Mouse (Mus musculus): Measurements from ENCODE around the gene Etv6.

The Etv6 gene

GRCm38 (mm10) chr6:134078016-134078415 is 42.5 kb downstream of the Etv6 start:
- DNase-seq (ENCODE audit: low spot score): no peak

DNA sequence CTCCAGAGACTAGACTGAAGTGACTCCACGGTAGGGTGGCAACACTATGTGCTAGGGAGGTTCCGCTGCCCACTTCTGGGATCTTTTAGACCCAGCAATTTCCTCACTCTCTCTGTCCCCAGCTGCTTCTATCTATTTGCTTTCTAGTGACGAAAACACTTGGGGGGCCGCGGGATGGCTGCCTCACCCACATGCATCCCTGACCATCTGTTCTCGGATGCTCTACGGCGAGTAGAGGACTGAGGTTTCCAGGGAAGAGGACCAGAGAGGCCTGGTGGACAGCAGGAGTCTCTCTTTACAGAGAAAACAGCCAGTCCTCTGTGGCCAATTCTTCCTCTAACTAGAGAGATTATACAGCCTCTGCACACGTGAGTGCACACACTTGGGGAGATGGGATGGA is 43.6 kb downstream of the Etv6 start:
- DNase-seq (ENCODE audit: low spot score): no peak

DNA sequence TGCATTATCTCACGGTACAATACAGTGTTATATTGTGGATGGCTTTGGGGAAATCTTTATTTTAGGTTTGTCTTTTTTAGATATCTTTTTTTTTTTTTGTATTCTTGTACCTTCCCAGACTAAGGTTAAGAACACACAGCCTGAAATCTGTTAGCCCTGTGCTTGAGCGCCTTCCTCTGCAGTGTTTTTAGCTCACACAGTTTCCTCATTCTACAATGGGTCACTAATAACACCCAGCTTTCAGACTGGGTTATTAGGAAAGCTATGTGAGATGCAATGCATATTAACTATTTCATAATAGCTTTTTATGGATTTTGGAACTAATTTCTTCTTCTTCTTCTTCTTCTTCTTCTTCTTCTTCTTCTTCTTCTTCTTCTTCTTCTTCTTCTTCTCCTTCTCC is 44.1 kb downstream of the Etv6 start:
- no peak for DNase-seq (ENCODE audit: low spot score)

- DNase-seq (ENCODE audit: low spot score): no peak
These were observed 45.4 kb downstream of the Etv6 start for GRCm38 (mm10) chr6:134080946-134081345.

DNA sequence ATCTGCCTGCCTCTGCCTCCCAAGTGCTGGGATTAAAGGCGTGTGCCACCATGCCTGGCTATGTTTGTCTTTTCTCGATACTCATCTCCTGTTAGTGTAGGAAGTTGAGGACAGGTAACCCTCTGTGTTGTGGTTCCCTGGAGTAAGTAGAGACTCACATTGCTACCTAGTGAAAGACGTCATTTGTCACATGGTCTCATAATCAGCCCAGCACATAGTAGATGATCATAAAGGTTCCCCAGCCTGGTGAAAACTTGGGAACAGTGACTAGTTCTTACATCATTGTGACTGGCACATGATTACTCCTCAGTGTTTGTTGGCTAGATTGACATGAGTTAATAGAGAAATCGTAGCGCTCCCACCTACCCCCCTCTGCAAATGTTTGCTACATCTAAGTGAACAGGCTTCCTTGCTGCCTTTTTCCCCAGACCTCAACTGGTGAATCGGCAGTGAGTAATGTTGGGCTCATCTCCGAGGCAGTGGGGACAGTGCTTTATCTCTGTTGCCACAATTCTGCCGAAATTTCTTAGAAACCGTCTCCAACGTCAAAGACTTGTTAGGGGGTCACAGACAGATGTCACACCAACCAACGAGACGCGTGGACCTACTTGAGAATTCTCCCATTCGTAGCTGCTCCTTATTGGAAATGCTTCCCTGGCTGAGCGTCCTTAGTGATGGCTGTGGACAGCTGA is 46.9 kb downstream of the Etv6 start:
- DNase-seq (ENCODE audit: low spot score): no peak

DNA sequence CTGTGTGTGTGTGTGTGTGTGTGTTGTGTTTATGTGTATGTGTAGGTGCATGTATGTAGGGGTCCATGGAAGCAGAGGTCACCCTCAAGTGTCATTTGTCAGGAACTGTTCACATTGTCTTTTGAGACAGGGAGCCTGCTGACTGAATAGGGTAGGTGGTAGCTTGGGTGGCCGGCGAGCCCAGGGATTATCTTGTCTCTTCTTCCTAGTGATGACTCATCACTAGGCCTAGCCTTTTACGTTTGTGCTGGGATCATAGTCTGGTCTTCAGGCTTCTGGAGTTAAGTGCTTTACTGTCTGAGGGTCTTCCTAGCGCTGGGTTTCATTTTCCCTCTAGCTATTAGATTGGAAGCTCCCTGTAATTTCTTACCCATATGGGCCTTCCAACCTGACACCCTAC is 47.9 kb downstream of the Etv6 start:
- no peak for DNase-seq (ENCODE audit: low spot score)

- no peak for DNase-seq (ENCODE audit: low spot score)
These were observed 50.9 kb downstream of the Etv6 start for GRCm38 (mm10) chr6:134086351-134086750.

DNA sequence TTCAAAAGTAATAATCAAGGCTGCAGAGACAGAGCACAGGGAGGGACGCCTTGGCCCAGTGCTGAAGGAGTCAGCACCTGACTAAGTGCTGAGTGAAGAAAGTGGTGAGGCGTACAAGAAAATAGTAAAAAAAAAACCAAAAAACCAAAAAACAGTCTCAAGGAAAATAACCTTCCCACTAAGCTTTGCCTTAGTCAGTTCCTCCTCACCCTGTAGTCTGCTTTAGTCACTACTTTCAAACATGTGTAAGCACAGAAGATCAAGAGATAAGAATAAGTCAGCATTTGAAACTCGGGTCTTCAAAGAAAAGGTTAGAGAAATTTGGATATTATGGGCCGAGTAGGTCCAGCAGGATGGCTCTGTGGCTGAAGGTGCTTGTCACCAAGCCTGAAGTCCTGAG is 52.2 kb downstream of the Etv6 start:
- DNase-seq (ENCODE audit: low spot score): no peak

GRCm38 (mm10) chr6:134089671-134090377 is 54.3 kb downstream of the Etv6 start:
- no peak for DNase-seq (ENCODE audit: low spot score)

DNA sequence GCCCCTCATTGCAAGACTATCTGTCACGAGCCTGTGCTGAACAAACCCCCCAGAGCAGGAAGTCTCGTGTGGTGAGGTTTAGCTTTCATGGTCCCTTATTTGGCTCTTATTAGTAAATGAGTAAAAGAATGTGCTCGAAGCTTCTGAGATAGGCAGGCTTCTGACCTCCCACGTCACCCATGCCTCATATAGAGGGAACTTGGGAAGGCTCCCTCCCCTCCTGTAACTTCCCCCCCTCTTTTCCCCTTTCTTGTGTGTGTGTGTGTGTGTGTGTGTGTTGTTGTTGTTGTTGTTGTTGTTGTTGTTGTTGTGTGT is 54.8 kb downstream of the Etv6 start:
- no peak for DNase-seq (ENCODE audit: low spot score)

DNA sequence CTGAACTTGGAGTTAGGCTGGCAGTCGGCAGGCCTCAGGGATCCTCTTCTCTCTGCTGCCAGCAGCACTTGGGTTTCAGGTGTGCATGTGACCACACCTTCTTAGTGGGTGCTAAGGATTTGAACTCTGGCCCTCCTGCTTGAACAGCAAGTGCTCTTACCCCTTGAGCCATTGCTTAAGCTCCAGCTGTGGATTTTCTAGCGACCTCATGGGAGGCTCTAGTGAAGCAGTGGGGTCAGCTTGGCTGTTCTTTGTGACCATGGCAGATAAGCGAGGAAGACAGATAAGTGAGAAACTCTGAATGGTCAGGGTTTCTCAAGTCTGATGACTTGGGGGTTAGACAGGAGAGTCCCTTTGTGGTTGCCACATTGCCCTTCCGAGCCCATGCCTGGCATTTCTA is 55.4 kb downstream of the Etv6 start:
- DNase-seq (ENCODE audit: low spot score): no peak

- no peak for DNase-seq (ENCODE audit: low spot score)
These were observed 55.9 kb downstream of the Etv6 start for GRCm38 (mm10) chr6:134091398-134091801.

GRCm38 (mm10) chr6:134094066-134094465 is 58.6 kb downstream of the Etv6 start:
- DNase-seq (ENCODE audit: low spot score): no peak

DNA sequence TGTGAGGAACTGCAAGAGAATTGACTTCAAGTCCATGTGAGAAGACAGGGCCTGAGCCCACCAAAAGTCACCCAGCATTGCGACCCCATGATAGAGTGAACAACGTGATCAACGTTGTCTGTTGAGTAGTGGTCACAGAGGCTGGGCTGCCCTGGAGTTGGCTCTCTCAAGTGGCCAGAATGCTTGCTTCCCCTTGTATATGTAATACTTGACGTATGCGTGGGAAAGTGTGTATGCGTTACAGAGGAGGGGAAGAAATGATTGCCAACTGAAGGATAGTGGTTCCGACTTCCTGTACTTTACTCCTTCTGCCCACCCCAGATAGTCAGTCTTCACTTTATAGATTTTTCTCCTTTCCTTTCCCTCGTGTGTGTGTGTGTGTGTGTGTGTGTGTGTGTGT is 59.1 kb downstream of the Etv6 start:
- DNase-seq (ENCODE audit: low spot score): no peak

DNA sequence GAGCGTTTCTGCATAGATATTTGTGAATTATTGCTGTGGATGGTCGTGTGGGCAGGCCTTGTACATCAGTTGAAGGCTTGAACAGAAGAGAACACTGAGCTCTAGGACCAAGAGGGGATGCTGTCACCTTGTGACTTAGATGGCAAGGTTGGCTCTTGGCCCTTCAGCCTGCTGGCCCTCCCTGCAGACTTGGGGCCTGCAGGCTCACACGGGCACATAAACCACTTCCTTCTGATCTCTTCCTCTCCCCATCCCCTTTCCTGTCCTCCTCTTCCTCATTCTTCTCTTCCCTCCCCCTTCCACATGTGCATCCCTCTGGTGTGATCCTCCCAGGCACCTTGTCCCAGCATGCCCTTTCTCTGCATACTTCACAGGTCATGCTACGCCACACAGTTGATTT is 60.1 kb downstream of the Etv6 start:
- DNase-seq (ENCODE audit: low spot score): no peak

- DNase-seq (ENCODE audit: low spot score): no peak
These were observed 64.7 kb downstream of the Etv6 start for GRCm38 (mm10) chr6:134099976-134100743.

DNA sequence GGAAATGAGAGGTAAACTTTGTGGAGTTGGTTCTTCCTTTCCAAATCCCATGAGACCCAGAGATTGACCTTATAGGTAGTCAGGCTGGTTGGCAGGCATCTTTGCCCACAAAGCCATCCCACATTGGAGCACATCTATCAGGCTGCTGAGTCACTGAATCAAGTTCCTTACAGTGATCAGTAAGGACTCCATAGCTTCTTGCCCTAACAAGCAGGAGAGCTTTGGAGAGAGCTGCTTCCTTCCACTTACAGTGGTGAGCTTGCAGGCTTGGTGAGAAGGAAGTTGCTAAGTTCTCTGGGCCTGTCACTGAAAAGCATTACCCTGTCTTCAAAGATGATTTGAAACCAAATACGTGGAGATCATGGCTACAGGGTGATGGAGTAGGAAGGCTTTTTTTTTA is 66.9 kb downstream of the Etv6 start:
- no peak for DNase-seq (ENCODE audit: low spot score)

DNA sequence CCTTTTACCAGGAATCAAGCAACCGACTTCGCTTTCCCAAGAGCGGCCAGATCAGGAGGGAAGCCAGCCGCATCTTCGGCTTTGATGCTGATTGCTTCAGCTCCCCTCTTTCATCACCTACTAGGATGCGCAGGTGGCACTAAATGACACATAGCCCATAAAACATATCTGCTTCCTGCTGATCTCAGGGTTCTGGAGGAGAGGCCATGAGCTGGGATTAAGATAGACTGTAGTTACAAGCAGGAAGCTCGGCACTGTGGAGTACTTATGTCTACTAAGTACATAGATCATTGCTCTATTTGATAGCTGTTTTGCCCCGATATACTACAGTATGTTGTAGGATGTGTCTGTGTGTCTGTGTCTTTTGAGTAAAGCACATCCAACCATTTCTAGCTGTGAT is 68.0 kb downstream of the Etv6 start:
- no peak for DNase-seq (ENCODE audit: low spot score)

DNA sequence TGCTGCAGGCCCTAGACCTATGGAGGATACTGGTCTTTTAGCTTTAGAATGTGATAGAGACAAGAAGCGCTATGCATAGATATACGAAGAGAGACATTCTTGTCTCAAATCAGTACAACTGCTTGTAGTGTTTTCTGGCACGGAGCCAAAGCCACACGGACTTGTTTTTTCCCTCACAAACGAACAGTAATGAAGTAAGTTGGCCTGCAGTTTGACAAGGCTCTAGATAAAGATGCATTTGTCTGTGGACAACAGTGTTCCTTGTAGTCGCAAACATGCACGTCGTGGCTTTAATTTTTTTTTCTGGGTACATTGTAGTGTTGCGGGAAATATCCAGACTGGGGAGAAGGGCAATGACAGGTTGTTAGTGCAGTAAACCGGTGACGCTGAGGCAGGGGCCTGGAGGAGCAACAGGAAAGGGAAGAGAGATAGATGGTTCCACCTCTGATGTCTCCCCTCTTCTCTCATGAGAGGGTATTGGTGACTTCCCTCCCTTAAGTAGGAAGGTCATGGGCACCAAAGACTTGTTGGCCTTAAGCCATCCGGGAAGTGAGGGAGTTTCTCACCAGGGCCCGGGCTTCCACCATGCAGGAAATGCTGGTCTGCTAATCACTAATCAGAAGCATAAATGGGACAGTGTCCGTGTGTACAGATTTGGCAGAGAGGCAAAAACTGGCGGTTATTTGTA is 70.2 kb downstream of the Etv6 start:
- DNase-seq (ENCODE audit: low spot score): no peak

- no peak for DNase-seq (ENCODE audit: low spot score)
These were observed 72.2 kb downstream of the Etv6 start for GRCm38 (mm10) chr6:134107696-134108095.

- no peak for DNase-seq (ENCODE audit: low spot score)
These were observed 74.2 kb downstream of the Etv6 start for GRCm38 (mm10) chr6:134109675-134110074.

- no peak for DNase-seq (ENCODE audit: low spot score)
These were observed 74.7 kb downstream of the Etv6 start for GRCm38 (mm10) chr6:134110206-134110605.

DNA sequence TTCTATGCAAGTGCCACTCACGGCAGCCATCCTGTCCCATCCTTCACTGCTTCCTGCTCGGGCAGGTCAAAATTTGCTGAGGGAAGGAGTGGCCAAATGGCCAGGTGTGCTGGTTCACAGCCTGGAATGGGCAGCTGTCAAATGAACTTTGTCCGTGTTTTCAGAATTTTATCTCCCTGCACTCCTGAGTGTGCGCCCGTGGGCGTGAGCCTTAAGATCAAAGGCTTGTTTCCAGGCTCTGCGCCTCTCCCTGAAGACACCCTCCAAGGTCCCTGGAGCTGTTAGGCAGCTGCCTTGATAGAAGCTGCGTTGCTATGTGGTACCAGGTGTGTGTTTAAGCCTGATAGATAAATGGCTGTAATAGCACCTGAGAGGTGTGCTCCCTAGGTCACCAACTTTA is 76.1 kb downstream of the Etv6 start:
- no peak for DNase-seq (ENCODE audit: low spot score)

All from layer of hippocampus, adult 9-10 months (tissue).